Mouse (Mus musculus) ES-Bruce4 (cell line): Measurements from ENCODE around the gene Ptprg.

Source experiments
- CTCF ChIP-seq: IDR thresholded peaks from one replicate; pipeline ENCODE4 v1.8.1; 2011; ENCODE audit warnings: low read depth, low read length
- EP300 ChIP-seq: IDR thresholded peaks from 2 replicates; pipeline ENCODE4 v1.6.1; 2011; ENCODE audit warnings: low read depth, low read length; ENCODE audit not compliant: insufficient read depth
- POLR2A ChIP-seq: IDR thresholded peaks from one replicate; pipeline ENCODE4 v1.8.1; 2011; ENCODE audit warnings: low read length; ENCODE audit not compliant: insufficient read depth

DNA sequence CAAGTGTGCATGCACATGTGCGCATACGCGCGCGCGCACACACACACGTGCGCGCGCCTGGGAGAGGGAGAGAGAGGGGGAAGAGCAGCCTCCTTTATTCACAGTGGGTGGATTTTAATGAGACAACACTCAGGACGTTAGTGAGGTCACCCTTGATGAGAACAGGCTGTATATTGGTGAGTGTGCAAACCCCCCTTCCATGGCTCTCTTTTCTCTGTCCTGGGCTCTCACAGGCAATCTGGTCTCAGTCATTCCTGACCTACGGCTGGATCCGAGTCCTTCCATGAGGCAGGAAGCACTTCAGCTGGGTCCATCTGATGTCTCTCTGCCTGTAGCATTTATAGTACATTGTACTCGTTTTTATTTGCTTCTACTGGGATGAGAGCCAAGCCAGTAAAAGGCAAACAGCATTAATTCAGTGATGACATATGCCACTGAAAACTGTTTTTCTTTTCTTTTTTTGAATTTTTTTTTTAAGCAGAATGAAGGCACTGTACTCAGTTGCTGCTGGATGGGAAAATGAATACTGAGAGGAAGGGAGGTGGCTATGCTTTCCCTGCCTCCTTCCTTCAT, 608.5 kb downstream of the Ptprg start:
- TF ChIP-seq CTCF, result no peak
- TF ChIP-seq EP300, result no peak
- no peak for TF ChIP-seq POLR2A
